Mouse (Mus musculus): ENCODE results near the gene Plcxd1.
"Not testable (repeated sequence)": the region's sequence is repeated elsewhere in the genome, so short reads cannot be mapped to it uniquely, and the experiment has no call there.

Plcxd1 gene

DNA sequence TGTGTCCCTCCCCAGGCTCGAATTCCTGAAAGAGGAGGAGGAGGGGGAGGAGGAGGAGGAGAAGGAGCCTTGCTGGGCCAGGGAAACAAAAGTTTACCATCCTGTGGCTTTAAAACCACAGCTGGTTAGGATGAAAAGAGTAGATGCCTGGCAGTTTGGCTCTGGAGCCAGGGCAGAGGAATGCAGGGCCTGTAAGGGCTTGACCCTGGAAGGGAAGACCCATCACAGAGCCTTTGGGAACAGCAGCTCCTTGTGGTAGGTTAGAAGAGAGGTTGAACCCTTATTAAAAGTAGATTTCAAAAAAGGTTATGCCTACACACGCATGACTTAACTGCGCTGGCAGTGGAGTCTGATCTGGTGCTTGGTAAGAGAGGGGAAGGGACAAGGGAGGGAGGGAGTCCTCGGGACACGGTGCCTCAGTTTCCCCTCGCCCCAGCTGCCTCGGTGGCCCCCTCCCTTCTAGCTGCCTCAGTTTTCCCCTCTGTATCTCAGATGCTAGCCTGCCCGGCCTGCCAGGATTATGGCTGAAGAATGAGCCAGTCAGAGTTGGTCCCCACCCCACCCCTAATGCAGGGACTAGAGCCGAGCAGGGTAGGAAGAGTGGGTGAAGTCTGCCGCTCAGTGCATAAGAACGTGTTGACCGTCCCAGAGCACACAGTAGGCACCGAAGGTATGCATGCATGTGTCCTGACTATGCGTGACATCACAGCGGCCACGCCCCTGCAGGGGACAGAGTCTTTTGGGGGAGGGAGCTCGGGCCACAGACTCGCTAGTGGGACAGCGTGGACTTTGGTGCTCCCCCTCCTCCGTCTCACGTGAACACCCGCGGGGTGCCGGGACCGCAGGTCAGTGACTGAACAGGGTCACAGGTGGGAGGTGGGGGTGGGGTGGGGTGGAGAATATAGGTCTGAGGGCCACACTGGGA lies at the start of gene Plcxd1:
Plcxd1 (plus strand) TSS at position 314 of the 925 bp plus-strand sequence.
- peak; percentile 39 for DNase-seq

DNA sequence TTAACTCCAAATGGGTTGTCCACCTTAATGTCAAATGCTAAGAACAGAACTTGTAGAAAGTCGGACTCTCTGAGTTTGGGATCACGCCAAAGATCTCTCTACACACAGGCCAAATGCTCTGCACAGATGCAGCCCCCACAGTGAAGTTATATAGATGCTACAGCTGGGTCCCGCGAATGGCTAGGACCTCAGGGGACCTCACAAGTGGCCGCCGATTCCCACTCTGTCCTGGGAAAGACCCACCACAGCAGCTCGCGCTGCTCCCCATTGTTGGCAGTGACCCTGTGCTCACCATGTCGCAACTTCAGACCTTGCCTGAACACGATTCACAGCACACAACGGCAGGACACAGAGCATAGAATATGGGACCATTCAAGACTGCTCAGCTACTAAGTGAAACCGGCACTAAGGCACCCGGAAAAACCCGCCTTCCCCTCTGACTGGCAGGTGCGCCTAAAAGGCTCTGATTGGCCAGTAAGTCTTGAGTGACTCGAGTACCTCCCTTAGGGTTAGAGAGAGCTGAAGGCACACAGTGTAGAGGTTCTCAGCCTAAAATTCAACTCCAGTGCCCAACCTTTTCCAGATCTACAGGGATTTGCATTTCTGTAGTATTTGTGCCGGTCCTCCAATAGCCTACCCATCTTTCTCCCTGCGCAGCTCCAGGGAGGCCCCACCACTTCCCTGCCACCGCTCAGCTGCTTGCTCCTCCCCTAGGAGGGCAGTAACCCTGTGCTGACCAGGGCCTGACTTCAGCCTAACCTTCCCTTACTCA lies 41.9 kb upstream of the Plcxd1 start:
- DNase-seq, result peak; percentile 87

DNA sequence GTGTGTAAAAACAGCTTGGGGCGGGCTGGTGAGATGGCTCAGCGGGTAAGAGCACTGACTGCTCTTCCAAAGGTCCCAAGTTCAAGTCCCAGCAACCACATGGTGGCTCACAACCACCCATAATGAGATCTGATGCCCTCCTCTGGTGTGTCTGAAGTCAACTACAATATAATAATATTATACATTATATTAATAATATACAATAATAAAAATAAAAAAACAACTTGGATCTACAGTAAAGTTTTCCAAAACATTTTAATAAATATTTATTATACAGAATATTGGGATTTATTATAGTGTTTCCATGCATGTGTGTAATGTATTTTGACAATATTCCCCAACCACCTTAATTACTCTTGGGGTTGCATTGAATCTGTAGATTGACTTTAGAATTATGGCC lies 27.4 kb upstream of the Plcxd1 start, which contains the start of gene Gm17655:
Gm17655 (minus strand) TSS at position 101 of the 400 bp plus-strand sequence.
- DNase-seq, result not testable (repeated sequence)

DNA sequence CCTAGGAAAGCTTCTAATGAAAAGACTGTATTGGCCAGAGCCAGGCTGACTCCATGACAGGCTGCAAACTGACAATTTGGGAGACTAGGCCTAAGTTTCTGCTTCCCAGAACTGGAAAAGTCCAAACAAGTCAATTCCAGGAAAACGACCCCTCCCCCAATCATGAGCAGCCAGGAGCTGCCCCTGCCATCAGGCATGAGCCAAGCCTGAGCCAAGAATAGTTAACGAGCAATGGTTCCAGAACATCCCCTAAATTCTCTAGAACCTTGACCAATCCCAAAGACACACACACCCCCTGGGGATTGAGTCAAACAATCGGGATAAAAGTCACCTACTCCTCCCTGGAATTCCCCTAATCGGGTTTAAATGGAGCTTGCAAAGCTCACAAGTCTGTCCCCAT lies 16.8 kb upstream of the Plcxd1 start:
- no peak for DNase-seq

DNA sequence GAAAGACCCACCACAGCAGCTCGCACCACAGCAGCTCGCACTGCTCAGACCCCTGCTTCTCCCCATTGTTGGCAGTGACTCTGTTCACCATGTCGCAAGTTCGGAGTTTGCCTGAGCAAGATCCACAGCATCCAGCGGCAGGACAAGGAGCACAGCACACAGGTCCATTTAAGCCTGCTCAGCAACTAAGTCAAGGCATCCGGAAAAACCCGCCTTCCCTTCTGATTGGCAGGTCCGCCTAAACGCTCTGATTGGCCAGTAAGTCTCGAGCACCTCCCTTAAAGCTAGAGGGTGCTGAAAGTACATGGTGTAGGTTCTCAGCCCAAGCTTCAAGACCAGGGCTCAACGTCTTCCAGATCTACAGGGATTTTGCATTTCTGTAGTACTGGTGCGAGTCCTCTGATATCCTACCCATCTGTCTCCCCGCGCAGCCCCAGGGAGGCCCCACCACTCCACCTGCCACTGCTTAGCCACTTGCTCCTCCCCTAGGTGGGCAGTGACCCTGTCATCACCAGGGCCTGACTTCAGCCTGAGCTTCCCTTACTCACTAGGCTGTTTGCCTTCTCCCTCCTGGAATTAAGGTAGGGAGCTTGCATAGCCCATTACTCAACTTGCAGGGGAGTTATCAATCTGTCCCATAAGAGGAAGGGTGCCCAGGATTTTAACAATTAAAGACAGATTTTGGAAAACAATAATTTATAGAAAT lies 13.5 kb upstream of the Plcxd1 start:
- no peak for DNase-seq

DNA sequence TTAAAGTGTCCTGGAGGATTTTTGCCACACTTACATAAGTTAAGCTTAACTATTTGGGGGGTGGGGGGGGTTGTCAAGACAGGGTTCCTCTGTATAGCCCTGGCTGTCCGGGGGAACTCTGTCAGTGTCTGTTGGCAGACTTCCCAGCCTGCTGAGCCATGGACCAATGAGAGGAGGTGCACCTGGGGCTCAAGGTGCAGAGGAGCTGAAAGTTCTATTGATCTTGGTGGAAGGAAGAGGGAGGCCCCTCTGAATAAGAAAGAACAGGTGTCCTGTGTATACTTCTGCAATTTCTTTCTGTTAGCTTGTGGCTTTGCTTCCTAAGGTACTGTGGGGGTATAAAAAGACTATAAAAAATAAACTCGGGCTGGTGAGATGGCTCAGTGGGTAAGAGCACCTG lies 8.2 kb upstream of the Plcxd1 start:
- peak; percentile 75 for DNase-seq

DNA sequence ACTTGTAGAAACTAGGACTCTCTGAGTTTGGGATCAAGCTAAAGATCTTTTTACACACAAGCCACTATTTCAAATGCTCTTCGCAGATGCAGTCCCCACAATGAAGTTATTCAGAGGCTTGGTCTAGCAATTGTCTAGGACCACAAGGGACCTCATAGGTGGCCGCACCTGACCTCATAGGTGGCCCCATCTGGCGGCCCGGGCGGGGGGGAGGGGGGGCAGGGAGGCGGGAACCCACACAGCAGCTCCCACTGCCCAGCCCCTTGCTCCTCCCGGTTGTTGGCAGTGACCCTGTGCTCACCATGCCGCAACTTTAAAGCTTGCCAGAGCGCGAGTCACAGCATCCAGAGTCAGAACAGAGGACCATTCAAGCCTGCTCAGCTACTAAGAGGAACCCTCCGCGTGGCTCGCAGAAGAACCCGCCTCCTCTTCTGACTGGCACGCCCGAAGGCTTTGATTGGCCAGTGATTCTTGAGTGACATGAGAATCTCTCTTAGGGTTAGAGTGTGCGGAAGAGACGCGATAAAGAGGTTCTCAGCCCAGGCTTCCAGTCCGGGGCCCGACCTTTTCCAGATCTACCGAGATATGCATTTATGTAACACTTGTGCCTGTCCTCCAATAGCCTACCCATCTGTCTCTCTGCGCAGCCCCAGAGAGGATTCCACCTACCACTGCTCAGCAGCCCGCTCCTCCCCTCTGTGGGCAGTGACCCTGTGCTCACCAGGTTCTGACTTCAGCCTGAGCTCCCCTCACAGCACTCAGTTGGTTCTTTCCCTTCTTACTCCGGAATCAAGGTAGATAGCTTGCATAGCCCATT lies 5.5 kb upstream of the Plcxd1 start, which contains the start of gene Gm35315:
Gm35315 (minus strand) TSS at position 391 of the 817 bp plus-strand sequence.
- peak; percentile 92 for DNase-seq

DNA sequence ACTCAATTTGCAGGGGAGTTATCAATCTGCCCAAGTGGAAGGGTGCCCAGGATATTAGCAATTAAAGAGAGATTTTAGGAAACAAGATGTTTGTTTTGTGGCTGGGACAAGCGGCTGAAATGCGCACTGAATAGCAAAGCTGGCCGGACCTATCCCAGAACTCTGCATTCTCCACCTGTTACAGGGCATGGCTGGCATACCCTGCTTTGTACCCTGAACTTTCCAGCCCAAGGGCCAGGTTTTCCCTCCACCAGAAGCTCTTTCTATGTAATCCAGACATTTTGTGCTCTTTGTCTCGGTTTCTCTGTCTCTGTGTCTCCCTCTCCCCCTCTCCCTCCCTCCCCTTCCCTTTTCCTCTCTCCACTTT lies 4.9 kb upstream of the Plcxd1 start:
- DNase-seq, result no peak

DNA sequence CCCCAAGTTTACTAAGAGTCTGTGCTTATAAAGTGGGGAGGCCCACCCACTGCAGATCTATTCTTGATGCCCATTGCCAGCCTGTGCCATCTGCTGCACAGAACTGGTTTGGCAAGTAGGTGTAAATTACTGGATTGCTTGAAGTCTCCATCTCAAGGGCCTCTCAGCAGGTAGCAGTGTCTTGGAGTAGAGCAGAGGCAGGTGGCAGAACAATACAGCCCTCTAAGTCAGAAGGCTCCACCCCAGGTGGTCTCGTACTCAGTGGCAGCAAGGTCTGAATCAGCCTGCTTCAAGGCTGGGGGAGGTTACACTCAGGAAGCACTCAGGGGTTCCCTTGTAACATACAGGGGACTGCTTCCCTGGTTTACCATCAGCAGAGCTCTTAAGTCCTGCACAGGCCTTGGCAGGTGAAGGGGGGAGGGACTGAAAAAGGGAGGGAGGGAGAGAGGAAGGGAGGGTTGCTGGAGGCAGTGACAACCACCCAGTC lies 735 bp upstream of the Plcxd1 start:
- DNase-seq, result peak; percentile 60

DNA sequence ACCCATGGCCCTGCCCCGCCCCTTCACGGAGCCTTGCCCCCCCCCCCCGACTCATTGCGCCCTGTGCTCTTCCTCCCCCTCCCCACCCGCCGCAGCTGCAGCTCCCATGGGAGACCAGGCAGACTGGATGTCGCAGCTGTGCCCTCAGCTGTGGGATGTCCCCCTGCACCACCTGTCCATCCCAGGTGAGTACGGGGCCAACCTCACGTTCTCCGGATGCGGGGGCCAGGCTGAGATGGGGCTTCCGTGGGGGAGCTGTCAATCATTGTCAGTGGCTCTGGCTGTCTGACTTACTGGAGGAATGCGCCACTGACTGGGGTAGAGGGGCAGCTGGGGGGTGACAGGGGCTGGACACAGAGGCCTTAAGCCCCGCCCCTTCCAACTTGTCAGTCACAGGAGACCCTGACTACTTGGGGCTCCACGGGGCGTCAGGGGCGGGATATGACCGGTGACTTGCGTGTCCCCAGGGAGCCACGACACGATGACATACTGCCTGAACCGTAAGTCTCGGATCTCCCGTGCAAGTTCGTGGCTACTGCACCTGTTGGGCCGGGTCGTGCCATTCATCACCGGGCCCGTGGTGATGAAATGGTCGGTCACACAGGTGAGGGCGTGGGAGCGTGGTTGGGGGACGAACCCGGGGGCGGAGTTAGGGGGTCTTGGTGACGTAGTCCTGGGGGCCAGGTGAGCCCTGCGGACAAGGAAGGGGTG lies 1.3 kb downstream of the Plcxd1 start:
- peak; percentile 75 for DNase-seq

DNA sequence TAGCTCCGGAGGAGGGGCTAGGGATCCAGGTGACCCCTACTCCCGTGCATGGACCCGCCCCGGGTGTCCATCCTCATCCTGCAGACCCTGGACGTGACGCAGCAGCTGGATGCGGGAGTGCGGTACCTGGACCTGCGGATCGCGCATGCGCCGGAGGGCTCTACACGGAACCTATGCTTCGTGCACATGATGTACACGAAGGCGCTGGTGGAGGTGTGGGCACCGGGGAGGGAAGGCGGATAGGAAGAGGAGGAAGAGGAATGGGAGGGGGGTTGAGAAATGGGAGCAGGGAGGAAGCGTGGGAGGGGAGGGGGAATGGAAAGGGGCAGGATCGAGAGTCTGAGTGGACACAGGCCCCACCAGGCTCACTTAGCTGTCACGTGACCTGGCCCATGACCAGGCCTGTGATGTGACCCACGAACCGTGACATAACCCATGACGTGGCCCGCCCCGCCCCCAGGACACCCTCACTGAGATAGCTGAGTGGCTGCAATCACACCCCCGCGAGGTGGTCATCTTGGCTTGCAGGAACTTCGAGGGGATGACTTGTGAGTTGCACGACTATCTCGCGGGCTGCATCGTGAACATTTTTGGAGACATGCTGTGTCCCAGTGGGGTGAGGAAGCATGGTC lies 2.1 kb downstream of the Plcxd1 start:
- peak; percentile 58 for DNase-seq

DNA sequence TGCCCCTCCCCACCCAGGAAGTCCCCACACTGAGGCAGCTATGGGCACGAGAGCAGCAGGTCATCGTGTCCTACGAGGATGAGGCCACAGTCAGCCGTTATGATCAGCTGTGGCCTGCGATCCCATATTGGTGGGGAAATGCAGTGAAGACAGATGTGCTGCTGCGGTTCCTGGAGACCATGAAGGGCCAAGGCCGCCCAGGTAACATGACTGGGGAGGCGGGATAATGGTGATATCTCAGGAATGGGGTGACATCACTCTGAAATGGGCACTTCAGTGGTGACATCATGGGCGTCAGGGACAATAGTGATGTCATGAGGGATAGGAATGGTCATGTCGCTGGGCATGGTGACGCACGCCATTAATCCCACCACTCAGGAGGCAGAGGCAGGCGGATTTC lies 2.7 kb downstream of the Plcxd1 start:
- no peak for DNase-seq

DNA sequence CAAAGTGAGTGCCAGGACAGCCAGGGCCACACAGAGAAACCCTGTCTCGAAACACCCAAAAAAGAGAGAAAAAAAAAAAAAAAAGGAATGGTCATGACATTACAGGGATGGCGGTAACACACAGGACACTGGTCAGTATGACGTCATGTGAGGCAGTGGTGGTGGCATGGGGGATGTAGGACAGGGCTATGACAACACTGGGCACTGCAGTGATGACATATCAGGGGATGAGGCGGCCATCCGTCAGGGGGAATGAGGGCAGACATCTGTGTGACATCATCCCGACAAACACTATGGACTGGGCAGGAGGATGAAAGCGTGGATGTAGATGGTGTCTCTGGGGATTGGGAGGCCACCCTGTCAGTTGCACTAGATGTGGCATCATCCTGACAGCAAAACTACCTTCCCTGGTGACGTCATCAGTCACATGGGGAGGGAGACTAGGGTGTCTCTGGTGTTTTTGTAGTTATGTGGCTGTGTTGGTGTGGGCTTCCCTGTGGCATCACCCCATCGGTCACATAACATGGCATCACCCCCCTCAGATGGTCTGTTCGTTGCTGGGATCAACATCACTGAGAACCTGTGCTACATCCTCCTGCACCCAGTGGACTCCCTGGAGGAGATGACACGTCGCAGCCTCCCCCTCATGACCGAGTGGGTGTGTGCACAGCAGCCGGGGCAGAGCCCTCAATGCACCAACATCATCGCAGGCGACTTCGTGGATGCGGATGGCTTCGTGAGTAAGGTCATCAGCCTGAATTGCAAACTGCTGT lies 3.3 kb downstream of the Plcxd1 start:
- peak; percentile 6 for DNase-seq

DNA sequence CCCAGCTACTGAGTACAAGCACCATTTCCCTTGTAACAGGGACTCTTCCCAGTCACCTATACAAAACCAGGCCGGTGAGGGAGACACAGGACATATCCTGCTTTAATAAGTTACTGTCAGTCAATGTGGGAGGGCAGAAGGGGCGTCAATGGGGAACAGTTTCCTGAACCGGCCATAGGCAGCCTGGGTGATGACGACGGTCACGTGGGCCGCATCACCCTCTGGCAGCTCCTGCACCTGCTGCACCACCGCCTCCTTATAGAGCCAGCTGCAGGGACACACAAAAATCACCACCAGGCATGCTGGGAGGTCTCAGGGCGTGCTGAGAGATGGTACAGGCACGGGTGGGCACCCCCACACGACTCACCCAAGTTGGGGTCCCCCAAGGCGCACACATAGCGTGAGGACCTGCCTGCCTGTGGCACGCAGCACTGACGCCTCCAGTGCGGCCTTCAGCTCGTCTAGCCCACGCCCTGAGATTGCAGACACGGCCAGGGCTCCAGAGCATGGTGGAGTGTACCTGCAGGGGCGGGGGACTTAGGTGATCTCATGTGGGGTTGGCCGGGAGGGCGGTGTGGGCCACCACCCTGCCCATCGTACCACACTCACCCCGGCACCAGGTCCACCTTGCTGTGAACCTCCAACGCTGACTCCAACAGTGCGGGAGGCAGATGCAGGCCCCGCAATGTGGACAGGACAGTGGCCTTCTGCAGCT lies 4.3 kb downstream of the Plcxd1 start:
- DNase-seq, result peak; percentile 6

DNA sequence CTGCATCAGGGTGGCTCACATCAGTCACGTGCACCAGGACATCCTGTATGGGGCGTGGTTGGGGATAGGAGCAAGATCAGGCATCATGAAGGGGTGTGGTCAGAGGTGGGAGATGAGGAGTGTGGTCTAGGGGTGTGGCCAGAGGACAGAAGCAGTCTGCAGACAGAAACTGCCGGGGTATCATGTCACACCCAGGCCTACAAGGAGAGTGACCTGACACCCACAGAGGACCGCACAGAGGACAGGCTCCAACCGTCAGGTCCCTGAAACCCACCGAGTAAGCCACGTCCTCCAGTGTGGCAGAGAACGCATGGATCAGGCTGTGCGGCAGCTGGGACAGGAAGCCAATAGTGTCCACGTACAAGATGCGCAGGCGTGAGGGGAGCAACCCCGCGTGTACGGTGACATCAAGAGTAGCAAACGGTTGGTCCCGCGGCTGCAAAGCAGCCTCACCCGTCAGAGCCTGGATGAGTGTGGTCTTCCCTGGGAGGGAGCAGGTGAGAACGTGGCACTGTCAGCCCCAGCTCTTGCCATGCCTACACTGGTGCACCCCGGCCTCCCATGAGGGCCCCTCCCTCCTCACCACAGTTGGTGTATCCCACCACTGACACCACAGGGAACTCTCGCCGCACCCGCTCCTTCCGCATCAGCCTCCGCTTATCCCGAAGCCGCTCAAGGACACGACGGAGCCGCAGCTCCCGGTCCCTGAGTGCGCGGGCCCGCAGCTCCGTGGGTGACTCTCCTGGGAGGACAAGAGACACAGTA lies 5.0 kb downstream of the Plcxd1 start:
- DNase-seq, result peak; percentile 9

DNA sequence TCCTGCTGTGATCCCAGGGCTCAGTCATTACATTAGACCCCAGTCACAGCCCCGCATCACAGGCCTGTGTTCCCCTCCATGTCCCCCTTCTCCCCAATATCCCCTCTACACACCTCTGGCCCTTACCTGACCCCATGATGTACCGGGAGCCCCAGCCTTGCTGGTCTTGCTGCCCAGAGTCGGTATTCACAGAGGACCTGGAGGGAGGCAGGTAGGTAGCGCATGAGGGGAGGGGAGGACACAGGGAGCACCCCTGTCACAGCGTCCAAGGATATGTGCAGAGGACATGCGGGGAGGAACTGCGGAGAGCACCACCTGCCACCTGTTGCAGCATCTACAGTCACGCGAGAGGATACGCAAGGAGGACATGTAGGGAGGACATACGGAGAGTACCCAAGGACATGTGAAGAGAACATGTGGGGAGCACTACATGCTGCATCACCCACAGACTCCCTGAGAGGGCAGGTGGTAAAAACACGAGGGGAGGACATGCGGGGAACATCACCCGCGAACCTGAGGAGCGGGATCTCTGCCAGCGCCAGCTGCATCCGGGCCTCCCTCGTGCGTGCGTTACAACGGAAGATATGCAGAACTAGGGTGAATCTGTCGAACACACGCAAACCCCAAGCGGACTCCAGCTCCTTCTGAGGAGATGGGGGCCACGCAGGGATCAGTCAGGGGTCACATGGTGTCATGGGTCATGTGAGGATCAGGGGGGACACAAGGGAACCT lies 6.5 kb downstream of the Plcxd1 start:
- no peak for DNase-seq

DNA sequence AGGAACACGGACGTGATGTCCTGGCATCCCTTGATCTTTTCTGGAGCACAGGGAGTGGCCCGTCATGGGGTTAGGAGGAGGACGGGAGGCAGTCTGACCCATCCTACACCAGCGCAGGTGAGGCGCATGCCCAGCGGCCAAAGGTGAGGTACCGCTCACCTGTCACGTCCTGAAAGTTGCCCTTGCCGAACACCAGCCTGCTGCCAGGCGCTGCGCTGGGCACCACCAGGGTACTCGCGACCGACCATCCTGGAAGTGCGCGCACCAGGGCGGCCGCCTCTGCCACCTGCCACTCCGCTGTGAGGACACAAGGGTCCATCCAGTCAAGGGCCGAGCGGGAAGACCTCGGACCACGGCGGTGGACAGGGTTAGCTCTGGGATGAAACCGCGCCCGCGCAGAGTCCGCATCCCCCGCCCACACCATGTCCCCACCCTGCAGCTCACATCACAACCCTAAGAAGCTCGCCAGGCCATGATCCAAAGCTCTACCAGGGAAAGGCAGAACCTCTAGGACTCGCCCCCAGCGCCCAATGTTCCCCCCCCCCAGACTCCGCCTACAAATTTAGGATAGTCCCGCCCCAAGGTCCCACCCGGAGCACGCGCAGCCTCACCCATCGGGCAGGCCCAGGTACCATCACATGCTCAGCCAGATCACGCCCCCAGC lies 7.3 kb downstream of the Plcxd1 start:
- peak; percentile 47 for DNase-seq

Data from thymus, postnatal 14 days (tissue).